Mouse (Mus musculus) thymus, adult 2 months (tissue): Measurements from ENCODE around the gene Ndufa13.

Experiments
- CTCF ChIP-seq: fragments of 200-500 bp; IDR thresholded peaks from 2 replicates; pipeline ENCODE4 v1.5.1; 2012; ENCODE audit warnings: mild to moderate bottlenecking, control low read depth, low read length, moderate library complexity, borderline replicate concordance; ENCODE audit not compliant: control insufficient read depth, poor library complexity, insufficient read depth; ENCODE audit errors: extremely low read depth
- POLR2A ChIP-seq: fragments of 200-500 bp; IDR thresholded peaks from 2 replicates; pipeline ENCODE4 v1.6.1; 2012; ENCODE audit warnings: mild to moderate bottlenecking, low read length, control low read depth, moderate library complexity; ENCODE audit not compliant: control insufficient read depth, poor library complexity, insufficient read depth; ENCODE audit errors: extremely low read depth

DNA sequence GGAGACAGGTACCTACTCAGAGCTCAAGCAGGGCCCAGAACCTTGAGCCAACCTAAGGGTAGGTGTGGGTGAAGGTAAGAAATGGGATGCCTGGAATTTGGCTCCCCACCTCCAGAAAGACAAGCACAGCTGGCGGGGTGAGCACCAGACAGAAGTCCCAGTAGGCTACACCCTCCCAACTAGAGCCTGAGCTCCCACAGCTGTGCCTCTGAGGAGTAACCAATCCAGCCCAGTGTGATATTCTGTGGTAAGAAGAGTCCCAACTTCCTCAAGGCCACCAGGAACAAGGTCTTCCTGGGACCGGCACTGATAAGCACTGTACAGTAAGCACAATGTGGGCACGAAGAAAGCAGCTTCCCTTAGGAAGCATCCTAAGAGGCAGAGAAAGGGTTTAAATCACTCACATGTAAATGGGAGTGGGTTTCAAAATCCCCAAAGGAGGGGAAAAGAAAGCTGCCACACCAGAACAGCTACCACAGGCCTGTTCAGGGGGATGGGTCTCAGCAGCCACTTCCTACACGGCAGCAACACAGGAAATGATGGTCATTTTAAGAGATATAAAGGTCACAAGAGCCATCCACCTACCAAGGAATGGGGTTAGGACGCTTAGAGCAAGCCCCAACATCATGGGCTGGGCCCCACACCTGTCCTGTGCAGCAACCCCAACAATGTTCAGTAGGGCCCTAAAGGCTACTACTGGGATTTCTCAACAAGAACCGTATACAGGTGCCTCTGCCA, 36.1 kb upstream of the Ndufa13 start:
- no peak for TF ChIP-seq CTCF
- no peak for TF ChIP-seq POLR2A
